Mouse (Mus musculus) midbrain, embryonic 14.5 days (tissue): ENCODE measurements around the gene Vamp4. TPM values are rescaled to one million over a fixed set of nuclear protein-coding genes. Genes with fewer than 3 reads are reported as not detected.

Experiments
- ATAC-seq: fragments of 200-750 bp; cut with Nextera tagmentation; 2 replicates; pipeline ENCODE4 v1.8.0; 2017; ENCODE audit warnings: moderate number of reproducible peaks, moderate library complexity; ENCODE audit not compliant: low FRiP score, low TSS enrichment
- DNase-seq: peaks from one replicate; pipeline ENCODE4 v3.0.0-alpha.2; 2015
- H3K27ac ChIP-seq: fragments of 300-500 bp; sonication (generic); replicated peaks from 2 replicates; pipeline ENCODE4 v1.5.1; 2014; ENCODE audit warnings: mild to moderate bottlenecking, low read depth, low read length, moderate library complexity
- H3K27me3 ChIP-seq: fragments of 300-500 bp; sonication (generic); 2 replicates; pipeline ENCODE4 v1.6.1; 2014; ENCODE audit warnings: low read length, control low read depth, mixed read lengths; ENCODE audit not compliant: control insufficient read depth, insufficient read depth
- H3K36me3 ChIP-seq: fragments of 300-500 bp; sonication (generic); 2 replicates; pipeline ENCODE4 v1.6.1; 2014; ENCODE audit warnings: low read length, control low read depth; ENCODE audit not compliant: control insufficient read depth, insufficient read depth
- H3K4me1 ChIP-seq: fragments of 300-500 bp; sonication (generic); 2 replicates; pipeline ENCODE4 v1.6.1; 2014; ENCODE audit warnings: mild to moderate bottlenecking, antibody characterized with exemption, low read length, control low read depth; ENCODE audit not compliant: control insufficient read depth, insufficient read depth
- H3K4me2 ChIP-seq: fragments of 300-500 bp; sonication (generic); 2 replicates; pipeline ENCODE4 v1.6.1; 2014; ENCODE audit warnings: mild to moderate bottlenecking, low read length, moderate library complexity
- H3K4me3 ChIP-seq: fragments of 300-500 bp; sonication (generic); replicated peaks from 2 replicates; pipeline ENCODE4 v1.5.1; 2014; ENCODE audit warnings: low read depth, low read length
- H3K9ac ChIP-seq: fragments of 300-500 bp; sonication (generic); replicated peaks from 2 replicates; pipeline ENCODE4 v1.6.1; 2014; ENCODE audit warnings: mild to moderate bottlenecking, low read length, moderate library complexity
- H3K9me3 ChIP-seq: fragments of 300-500 bp; sonication (generic); 2 replicates; pipeline ENCODE4 v1.6.1; 2016; ENCODE audit warnings: low read length, control low read depth, mixed read lengths; ENCODE audit not compliant: control insufficient read depth
- WGBS: fragments of 180-500 bp; shearing (Covaris S2); extraction: QIAGEN DNeasy Blood & Tissue Kit; methylation state at CpG from one replicate; pipeline ENCODE4 v1.1.7; 2014; 5-methylcytosine and 5-hydroxymethylcytosine counted together
- polyA plus RNA-seq: library from polyadenylated mRNA; unstranded; fragments of >200 nt; fragmentation: Nextera tagmentation; extraction: Ambion mirVana; gene quantifications from 2 replicates; pipeline ENCODE4 v1.2.1, GENCODE M21; 2014

Gene Vamp4
- polyA plus RNA-seq, 1 experiment from 2014 or later, result 71.3 TPM

DNA sequence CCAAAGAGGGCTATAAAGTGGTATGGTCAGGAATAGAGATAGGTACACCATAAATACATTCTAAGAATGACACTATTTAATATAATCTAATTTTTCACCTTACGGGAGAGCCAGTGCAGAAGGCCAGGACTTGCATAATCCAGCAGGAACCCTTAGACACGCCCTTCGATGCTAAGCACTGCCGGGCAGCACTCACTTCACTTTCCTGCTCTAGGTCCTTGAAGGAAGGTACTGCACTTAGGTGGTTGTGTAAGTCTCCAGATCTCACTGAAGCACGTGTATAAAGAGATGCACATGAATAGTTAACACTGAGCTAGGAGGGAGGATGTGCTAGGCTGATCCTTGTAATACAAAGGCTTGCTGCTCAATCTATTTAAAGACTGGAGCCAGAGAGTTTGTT is 29.3 kb downstream of the Vamp4 start:
- Histone ChIP-seq H3K36me3 (peaks cover 23% of the 10 kb centered on the region), H3K27me3 (no peaks in the 10 kb centered on the region), H3K9me3 (no peaks in the 10 kb centered on the region), H3K4me1 (no peaks in the 10 kb centered on the region), H3K27ac (no peak overlapping the region), H3K4me2 (no peak overlapping the region), H3K4me3 (no peak overlapping the region), H3K9ac (no peak overlapping the region)
- ATAC-seq, result no peak
- WGBS, result 88% methylated on average over 5 of the region's 5 CpGs
- DNase-seq, result no peak

DNA sequence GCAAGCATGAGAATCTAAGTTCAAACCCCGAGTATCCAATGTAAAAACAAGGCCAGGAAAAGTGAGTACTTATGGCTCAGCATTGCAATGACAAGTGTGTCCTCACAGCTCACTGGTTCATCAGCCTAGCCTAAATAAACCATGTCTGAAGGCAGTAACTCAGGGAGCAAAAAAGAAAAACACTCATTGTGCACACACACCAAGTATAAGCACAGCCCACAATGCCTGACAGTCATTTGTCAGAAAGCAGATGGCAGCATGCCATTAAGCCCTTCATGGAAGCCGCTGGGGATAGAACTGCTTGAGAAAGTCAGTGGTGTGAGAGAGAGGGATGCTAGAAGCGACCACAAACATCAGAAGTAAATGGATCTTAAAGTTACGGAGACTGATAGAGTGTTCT is 31.0 kb downstream of the Vamp4 start:
- no peak overlapping the region for H3K27ac ChIP-seq
- H3K4me3 ChIP-seq, result no peak overlapping the region
- no peaks in the 10 kb centered on the region for H3K4me1 ChIP-seq
- no peak overlapping the region for H3K4me2 ChIP-seq
- ATAC-seq (no peak), DNase-seq (peak; percentile 61)
- no peaks in the 10 kb centered on the region for H3K27me3 ChIP-seq
- no peak overlapping the region for H3K9ac ChIP-seq
- H3K36me3 ChIP-seq, result peaks cover 17% of the 10 kb centered on the region
- no peaks in the 10 kb centered on the region for H3K9me3 ChIP-seq
- 61% methylated on average over 4 of the region's 4 CpGs for WGBS

- no peaks in the 10 kb centered on the region for H3K36me3 ChIP-seq
- H3K27me3 ChIP-seq, result no peaks in the 10 kb centered on the region
- no peak overlapping the region for H3K4me3 ChIP-seq
- H3K9me3 ChIP-seq, result no peaks in the 10 kb centered on the region
- no peak overlapping the region for H3K4me2 ChIP-seq
- H3K4me1 ChIP-seq, result no peaks in the 10 kb centered on the region; the same call in 1 of the 2 replicates
- ATAC-seq, result no peak
- DNase-seq, result no peak
- H3K9ac ChIP-seq, result no peak overlapping the region
- 7% methylated on average over 1 of the region's 1 CpGs for WGBS
- no peak overlapping the region for H3K27ac ChIP-seq
Measured at GRCm38 (mm10) chr1:162608127-162608526, 37.8 kb downstream of the Vamp4 start.

- no peaks in the 10 kb centered on the region; the same call in 1 of the 2 replicates for H3K4me1 ChIP-seq
- H3K9ac ChIP-seq, result no peak overlapping the region
- H3K27me3 ChIP-seq, result no peaks in the 10 kb centered on the region
- H3K4me2 ChIP-seq, result no peak overlapping the region
- 23% methylated on average over 9 of the region's 9 CpGs for WGBS
- peak; percentile 53 for DNase-seq
- ATAC-seq, result peak; percentile 59; the same call in 1 of the 2 replicates
- H3K27ac ChIP-seq, result no peak overlapping the region
- H3K9me3 ChIP-seq, result no peaks in the 10 kb centered on the region
- no peaks in the 10 kb centered on the region for H3K36me3 ChIP-seq
- H3K4me3 ChIP-seq, result no peak overlapping the region
Measured at GRCm38 (mm10) chr1:162609633-162610250, 39.4 kb downstream of the Vamp4 start.

- WGBS, result 40% methylated on average over 4 of the region's 4 CpGs
- Histone ChIP-seq H3K9ac (no peak overlapping the region), H3K27me3 (no peaks in the 10 kb centered on the region), H3K4me2 (no peak overlapping the region), H3K4me1 (no peaks in the 10 kb centered on the region; the same call in 1 of the 2 replicates), H3K4me3 (no peak overlapping the region), H3K36me3 (no peaks in the 10 kb centered on the region), H3K9me3 (no peaks in the 10 kb centered on the region), H3K27ac (no peak overlapping the region)
- ATAC-seq (no peak), DNase-seq (peak; percentile 26)
Measured at GRCm38 (mm10) chr1:162611191-162611590, 40.9 kb downstream of the Vamp4 start.

DNA sequence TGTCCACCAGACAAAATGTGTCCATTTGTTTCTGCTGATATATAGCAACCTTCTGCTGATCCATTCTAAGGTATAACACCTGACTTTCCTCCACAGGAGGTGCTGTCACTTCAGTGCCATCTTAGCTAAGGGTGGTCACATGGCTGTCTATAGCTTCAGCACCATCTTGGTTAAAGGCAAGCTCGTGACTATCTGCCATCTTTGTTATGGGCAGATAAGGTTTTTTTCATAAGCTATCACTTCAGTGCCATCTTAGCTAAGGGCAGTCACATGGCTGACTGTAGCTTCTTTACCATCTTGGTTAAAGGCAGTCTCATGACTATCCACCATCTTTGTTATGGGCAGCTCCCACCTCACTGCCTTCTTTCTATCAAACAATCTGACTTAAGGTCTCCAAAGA is 45.2 kb downstream of the Vamp4 start:
- WGBS, result 81% methylated on average over 1 of the region's 1 CpGs
- Histone ChIP-seq H3K27me3 (no peaks in the 10 kb centered on the region), H3K9me3 (no peaks in the 10 kb centered on the region), H3K4me2 (no peak overlapping the region), H3K9ac (no peak overlapping the region), H3K4me3 (no peak overlapping the region), H3K36me3 (no peaks in the 10 kb centered on the region), H3K27ac (no peak overlapping the region), H3K4me1 (no peaks in the 10 kb centered on the region)
- ATAC-seq (peak; percentile 90), DNase-seq (peak; percentile 76)

GRCm38 (mm10) chr1:162620487-162620886 is 50.2 kb downstream of the Vamp4 start:
- DNase-seq (no peak), ATAC-seq (no peak)
- Histone ChIP-seq H3K4me1 (no peaks in the 10 kb centered on the region), H3K9me3 (no peaks in the 10 kb centered on the region), H3K4me2 (no peak overlapping the region), H3K27me3 (no peaks in the 10 kb centered on the region), H3K27ac (no peak overlapping the region), H3K9ac (no peak overlapping the region), H3K4me3 (no peak overlapping the region), H3K36me3 (no peaks in the 10 kb centered on the region)
- 68% methylated on average over 4 of the region's 4 CpGs for WGBS

DNA sequence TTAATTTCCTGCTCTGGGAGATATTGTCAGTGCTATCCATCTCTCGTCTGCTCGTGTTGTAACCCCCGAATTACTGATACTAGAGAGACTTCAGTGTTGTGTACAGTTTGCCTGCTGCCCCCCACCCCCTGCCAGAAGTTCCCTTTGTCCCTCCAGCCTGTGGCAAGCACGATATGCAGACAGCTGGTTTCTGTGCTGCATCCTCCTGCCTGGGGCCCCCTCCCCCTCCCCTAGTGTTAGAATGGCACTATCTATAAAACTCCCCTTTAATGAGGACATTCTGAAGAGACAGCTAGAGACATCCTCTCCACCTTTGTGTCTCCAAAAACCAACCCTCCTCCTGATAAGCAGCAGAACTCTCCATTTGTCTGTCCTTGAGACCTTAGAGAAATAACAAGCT is 53.6 kb downstream of the Vamp4 start:
- Histone ChIP-seq H3K9ac (no peak overlapping the region), H3K27me3 (no peaks in the 10 kb centered on the region), H3K27ac (no peak overlapping the region), H3K4me3 (no peak overlapping the region), H3K4me1 (no peaks in the 10 kb centered on the region), H3K9me3 (no peaks in the 10 kb centered on the region), H3K36me3 (no peaks in the 10 kb centered on the region), H3K4me2 (no peak overlapping the region)
- no peak for DNase-seq
- no peak for ATAC-seq
- 49% methylated on average over 4 of the region's 4 CpGs for WGBS

- Histone ChIP-seq H3K9ac (no peak overlapping the region), H3K27me3 (no peaks in the 10 kb centered on the region), H3K9me3 (no peaks in the 10 kb centered on the region), H3K4me3 (no peak overlapping the region), H3K27ac (no peak overlapping the region), H3K36me3 (no peaks in the 10 kb centered on the region), H3K4me2 (no peak overlapping the region), H3K4me1 (no peaks in the 10 kb centered on the region)
- ATAC-seq (no peak), DNase-seq (no peak)
- 64% methylated on average over 7 of the region's 7 CpGs for WGBS
Measured at GRCm38 (mm10) chr1:162625229-162625628, 54.9 kb downstream of the Vamp4 start.
